Mouse (Mus musculus) heart, postnatal 10 days (tissue): ENCODE results near the gene Trim29. TPM values are rescaled to one million over a fixed set of nuclear protein-coding genes. Genes with fewer than 3 reads are reported as not detected.
A peak's percentile ranks its signal among the peaks of the same experiment; 100 is the strongest.

Experiments
- DNase-seq, 2 experiments: peaks; one replicate each; pipeline ENCODE4 v3.0.0; 2021
- intact Hi-C: fragments of 180-260 bp; cut with DNase I; formaldehyde crosslinking; loops from one replicate; pipeline ENCODE4 v1.15.1; 2025
- total RNA-seq, 2 experiments: library from RNA; stranded (reverse); gene quantifications; 2 replicates each; pipeline ENCODE4 v1.2.3; 2021

Gene Trim29
- total RNA-seq, 2 experiments from 2014 or later, result 0.12 to 0.17 TPM

DNA sequence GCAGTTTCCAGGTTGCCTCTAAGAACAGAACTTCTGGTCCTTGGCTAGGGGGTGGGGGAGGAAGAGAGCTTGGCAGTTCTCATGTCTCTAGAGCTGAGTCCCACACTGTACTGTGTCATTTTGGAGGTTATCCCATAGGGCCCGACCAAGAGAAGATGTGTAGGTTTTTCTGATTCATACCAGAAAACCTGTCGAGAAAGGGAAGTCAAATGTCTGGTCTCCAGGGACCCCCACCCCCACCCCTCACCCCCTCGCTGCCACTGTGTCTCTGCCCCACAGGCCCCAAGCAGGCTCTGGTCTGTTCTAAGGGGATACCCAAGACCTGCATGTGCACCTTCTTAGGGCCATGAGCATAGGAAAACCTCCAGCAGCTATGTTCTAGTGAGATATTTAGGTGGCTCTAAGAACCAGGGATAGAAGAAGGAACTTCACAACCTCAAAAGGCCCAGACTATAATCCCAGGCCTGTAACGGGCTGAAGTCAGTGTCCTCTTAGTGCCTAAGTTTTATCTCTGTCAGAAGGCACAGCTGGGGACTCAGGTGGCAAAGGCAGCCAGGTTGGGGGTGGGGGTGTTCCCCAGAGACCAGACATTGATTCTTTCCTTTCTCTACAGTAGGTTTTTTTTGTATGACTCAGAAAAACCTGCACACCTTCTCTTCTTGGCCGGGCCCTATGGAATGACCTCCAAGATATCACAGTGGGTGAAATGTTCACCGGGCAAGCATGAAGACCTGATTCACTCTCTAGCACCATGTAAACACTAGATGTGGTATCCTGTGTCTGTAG is 1.4 kb upstream of the Trim29 start:
- DNase-seq, result no peak
- intact Hi-C loops, result no loop called here

GRCm38 (mm10) chr9:43312190-43312589 is 1.5 kb downstream of the Trim29 start:
- no peak for DNase-seq
- intact Hi-C loops, result no loop called here

DNA sequence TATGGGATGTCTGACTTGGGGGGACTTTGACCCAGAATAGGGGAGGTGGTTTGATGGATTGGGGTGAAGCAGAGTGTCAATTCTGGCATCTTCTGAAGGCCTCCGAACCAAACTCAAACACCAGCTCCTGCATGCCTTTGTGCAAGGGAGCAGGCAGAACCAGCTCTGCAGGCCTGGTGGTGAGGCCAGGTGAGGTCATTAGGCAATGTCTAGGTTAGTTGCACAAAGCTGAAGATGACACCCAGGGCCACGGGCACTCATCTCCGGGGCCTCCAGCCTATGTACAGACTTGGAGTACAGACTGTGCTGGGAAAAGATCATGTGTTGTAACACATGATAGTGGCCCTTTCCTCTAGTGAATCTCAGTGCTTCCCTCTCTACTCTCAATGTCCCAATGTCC is 3.2 kb downstream of the Trim29 start:
- intact Hi-C loops, result no loop called here
- DNase-seq, result no peak

GRCm38 (mm10) chr9:43315320-43315950 is 4.8 kb downstream of the Trim29 start:
- intact Hi-C loops, result no loop called here
- no peak for DNase-seq

DNA sequence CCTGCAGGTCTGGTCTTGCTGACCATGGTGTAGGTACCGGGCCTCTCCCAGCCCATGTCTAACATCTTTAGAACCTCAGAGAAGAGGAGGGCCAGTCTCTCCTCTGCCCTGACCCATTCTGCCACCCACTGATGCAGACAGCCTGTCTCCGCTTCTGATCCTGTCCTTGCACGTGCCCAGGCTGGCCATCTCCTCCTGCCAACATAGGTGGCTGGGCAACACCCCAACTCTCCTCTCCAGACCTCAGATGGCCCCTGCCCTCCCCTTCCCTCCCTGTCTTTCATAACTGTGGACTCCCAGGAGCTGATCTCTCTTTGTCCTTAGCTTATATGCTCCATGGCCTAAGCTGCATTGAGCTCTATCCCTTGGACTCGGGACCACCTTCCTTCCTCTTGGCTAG is 5.8 kb downstream of the Trim29 start:
- intact Hi-C loops, result no loop called here

GRCm38 (mm10) chr9:43318661-43319060 is 8.0 kb downstream of the Trim29 start:
- DNase-seq, result no peak
- intact Hi-C loops, result no loop called here

More for the DNA sequence above, 5.8 kb downstream of the Trim29 start:
- DNase-seq, result no peak

DNA sequence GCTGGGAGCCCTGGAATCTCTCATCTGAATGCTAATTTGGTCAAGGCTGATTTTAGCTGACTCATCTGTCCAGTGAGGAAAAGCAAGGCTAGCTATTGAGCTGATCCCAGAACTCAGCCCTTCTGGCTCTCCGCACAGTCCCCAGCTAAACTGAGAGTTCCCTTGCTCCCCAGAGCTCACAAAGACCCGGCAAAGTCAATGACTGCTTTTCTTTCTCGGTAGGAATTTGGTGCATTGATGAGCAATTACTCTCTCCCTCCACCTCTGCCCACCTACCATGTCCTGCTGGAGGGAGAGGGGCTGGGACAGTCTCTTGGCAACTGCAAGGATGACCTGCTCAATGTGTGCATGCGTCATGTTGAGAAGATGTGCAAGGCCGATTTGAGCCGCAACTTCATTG is 11.3 kb downstream of the Trim29 start:
- DNase-seq, result no peak
- intact Hi-C loops, result no loop called here

GRCm38 (mm10) chr9:43322666-43323065 is 12.0 kb downstream of the Trim29 start:
- no peak for DNase-seq
- intact Hi-C loops, result no loop called here

DNA sequence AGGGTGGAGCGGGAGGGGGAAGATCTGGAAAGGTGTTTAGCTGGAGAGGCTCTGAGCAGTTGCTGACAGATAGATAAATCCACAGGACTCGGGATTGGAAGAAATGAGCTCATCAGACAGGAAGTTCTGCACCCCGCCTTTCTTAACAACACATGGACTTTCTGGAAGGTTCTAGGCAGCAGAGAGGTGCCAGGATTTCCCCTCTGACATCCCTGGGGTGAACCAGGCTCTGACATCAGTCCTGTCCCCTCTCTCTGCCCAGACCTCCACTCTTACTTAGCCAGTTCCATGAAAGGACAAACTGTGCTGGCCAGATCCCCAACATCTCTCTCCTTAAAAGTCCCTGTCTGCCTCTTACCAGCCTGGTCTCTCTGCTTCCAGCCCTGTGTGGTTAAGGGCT is 14.8 kb downstream of the Trim29 start:
- DNase-seq, result peak; percentile 32 to 33
- intact Hi-C loops, result no loop called here

DNA sequence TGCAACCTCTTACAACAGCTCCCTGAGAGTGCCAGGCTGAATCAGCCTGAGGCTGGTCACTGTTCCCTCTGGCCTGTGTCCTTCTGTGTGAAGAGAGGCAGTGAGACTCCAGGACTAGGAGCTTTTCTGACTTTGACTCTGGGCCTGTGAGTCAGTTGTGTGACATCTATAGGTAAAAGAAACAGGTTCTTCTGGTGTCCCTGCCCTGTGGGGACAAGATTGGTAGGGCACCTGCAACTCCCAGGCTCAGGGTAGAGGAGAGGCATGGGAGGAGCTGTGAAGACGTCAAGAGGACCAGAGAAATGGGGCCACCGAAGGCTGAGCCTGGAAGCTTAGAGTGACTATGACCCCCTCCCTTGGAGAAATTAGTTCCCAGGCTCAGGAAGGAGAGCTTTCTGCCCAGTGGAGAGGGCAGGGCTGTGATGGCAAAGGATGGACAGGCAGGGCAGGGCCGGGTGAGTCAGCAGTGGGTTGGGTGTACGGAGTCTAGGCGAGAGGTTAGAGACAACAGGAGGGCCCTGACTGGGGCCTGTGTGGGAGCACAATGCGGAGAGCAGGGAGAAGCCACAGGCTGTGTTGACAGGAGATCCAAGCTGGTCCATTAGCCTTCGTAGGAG is 15.5 kb downstream of the Trim29 start:
- intact Hi-C loops, result no loop called here
- no peak for DNase-seq

DNA sequence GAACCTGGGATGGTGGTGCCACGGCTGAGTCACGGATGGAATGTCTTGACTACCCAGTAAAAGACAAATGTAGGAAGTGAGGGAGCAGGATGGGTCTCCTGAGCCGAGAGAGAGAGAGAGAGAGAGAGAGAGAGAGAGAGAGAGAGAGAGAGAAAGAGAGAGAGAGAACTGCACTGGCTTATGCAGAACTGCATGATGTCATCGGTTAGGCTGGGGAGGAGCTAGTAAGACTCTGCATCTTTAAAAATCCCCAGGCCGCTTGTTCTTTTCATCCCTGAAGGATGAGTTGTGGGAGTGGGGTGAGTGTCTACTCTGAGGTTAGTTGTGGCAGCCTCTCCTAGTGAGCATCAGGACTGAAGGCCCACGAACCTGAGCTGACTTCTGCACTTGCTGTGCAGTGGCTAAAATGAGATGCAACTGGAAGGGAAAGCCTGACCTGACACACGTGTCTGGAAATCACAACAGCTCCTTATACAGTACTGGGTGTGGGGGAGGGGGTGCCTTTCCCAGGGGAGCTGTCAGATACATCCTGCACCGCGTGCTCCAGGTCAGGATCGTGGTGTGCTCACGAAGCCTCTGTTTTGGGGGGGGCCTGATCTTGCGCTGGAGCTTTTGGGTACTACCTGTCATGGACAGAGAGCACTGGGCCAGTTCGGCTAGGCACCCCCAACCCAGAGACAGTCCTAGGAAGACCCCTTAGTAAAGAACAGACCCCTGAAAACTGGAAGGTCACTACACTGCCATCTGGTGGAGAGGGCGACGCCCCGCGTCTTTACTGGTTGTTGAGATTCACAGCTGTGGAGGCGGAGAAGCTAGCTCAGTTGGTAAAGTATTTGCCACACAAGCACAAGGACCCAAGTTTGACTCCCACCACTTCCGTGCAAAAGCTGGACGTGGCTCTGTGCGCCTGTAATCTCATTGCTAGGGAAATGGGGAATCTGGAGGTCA is 16.8 kb downstream of the Trim29 start:
- intact Hi-C loops, result no loop called here
- peak in 1 of 2 experiments; percentile 37 for DNase-seq

DNA sequence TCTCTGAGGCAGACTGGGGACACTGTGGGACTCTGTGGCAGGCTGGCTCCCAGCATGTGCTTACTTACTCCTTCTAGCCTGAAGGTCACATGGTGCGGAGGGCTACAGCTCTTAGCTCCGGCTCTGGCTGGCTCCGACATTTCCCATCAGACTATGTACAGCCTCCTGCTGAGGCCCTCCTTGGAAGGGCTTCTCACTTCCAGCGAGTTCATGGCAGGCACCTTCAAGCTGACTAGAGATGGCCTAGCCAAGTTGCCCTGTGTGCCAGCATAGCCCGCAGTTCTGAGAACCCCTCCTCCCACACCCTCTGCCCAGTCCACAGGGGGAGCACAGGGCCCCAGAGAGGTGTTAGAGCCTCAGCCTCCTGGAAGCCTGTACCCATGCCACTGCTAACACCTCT is 19.8 kb downstream of the Trim29 start:
- intact Hi-C loops, result no loop called here
- no peak for DNase-seq

- intact Hi-C loops, result no loop called here
These were observed 21.1 kb downstream of the Trim29 start for GRCm38 (mm10) chr9:43331476-43332471.

DNA sequence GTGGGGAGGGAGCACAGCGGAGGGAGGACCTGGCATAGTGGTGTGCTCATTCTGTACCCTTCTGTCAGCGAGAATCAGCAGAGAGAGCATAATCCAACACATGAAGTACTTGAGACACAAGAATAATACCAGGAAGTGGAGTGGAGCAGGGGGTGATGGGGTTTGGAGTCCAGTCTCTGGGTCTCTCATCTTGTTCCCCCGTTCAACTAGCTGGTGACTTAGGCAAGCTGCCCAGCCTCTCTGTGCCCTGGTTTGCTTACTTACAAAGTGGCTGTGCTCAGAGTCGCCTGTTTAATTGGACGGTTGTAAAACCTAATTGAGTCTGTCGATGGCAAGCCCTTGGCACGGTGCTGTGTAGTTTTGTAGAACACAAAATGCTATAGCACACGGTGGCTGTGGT is 23.8 kb downstream of the Trim29 start:
- no peak for DNase-seq
- intact Hi-C loops, result no loop called here

More at GRCm38 (mm10) chr9:43331476-43332471, 21.1 kb downstream of the Trim29 start:
- DNase-seq, result peak; percentile 78 to 82

- intact Hi-C loops, result loop anchor here (2.0 to 5.0 kb wide), 3 partner anchors 153 to 635 kb away; partner anchors contain the start of gene Nectin1
- DNase-seq, result no peak
These were observed 27.0 kb downstream of the Trim29 start for GRCm38 (mm10) chr9:43337636-43338035.

DNA sequence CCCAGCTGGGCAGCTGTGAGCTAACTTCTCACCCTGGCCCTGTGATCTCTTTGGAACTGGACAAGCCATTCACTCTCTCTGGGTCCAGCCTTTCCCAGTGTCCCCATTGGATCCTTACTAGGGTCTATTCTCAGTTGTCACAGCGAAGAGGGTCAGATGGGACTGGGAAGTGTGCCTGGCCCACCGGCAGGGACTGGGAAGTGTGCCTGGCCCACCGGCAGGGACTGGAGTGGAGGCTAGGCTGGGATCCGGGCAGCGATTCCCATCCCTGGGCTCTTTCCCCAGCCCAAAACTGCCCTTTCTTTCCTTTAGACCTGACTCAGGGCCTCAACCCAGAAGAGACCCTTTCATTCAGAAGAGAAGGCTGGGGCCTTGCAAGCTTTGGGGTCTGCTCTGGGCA is 27.4 kb downstream of the Trim29 start:
- intact Hi-C loops, result loop anchor here (2.0 to 5.0 kb wide), 3 partner anchors 153 to 635 kb away; partner anchors contain the start of gene Nectin1
- DNase-seq, result no peak

DNA sequence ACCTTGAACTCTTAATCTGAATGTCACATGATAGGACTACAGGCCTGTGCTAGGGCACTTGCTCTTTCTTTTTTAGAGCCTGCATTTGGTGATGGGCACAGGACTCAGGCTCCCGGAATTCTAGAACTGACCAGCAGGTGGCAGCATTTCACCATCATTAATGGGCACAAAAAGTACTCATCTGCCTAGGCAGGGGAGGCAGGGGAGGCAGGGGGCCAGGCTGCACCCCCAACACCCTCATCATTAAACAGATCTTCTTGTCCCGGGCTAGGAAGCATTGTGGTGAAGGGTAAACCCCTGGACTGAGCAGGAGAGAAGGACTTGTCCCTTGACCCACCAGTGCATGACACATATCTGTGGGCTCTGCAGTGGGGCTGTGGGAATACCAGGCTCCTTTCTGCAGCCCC is 29.0 kb downstream of the Trim29 start:
- intact Hi-C loops, result loop anchor here (1.0 to 5.0 kb wide), 4 partner anchors 151 to 633 kb away; partner anchors contain the start of gene Nectin1

DNA sequence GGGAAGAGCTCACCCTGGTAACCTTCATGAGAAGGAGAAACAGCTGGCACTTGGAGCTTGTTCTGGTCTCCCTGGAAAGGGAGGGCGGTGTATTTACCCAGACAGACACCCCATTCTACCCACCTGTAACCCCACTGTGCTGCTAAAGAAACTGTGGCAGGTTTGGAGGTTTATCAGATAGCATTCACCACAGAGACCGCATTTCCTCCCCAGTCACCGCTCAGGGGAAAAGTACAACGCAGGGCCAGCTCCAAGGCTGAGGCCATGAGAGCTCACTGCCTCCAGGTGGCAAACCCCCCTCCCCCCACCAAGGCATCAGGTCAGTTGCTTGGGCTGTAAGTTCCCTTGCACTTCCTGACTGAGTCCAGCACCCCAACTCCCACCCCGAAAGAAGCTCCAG is 39.4 kb downstream of the Trim29 start:
- DNase-seq, result no peak
- intact Hi-C loops, result no loop called here

More for the DNA sequence above, 29.0 kb downstream of the Trim29 start:
- peak; percentile 72 to 84 for DNase-seq

GRCm38 (mm10) chr9:43351015-43351414 is 40.4 kb downstream of the Trim29 start:
- intact Hi-C loops, result no loop called here
- DNase-seq, result no peak
